Mouse (Mus musculus): ENCODE data around the gene Ppp1cc.

Ppp1cc gene

DNA sequence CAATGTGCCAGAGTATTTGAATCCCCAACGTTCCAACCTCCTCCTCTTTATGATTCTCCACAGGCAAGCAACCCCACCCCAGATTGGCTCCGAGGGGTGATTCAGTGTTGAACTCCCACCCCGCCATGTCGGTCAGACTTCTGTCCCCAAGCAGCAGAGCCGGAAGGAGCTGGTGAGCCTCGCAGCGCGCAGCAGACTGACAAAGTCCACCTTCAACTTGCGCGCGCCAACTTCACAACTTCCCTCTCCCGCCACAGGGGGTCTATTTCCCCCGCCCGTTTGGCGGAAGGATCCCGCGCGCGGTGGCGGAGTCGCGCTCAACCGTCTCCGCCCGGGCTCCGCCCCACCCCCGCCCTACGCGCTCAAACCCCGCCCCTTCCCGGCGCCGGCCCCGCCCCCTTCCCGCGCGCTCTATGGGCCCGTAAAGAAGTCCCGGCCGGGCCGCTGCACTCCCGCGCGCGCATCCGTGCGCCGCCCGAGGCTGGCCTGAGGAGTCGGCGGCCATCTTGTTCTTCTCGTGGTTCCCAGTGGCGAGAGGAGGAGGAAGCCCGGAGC lies at the start of gene Ppp1cc:
Gene Ppp1cc, plus strand, starts transcription at position 452 of the 555 bp plus-strand sequence.
- peak; percentile 90 to 91 for DNase-seq

DNA sequence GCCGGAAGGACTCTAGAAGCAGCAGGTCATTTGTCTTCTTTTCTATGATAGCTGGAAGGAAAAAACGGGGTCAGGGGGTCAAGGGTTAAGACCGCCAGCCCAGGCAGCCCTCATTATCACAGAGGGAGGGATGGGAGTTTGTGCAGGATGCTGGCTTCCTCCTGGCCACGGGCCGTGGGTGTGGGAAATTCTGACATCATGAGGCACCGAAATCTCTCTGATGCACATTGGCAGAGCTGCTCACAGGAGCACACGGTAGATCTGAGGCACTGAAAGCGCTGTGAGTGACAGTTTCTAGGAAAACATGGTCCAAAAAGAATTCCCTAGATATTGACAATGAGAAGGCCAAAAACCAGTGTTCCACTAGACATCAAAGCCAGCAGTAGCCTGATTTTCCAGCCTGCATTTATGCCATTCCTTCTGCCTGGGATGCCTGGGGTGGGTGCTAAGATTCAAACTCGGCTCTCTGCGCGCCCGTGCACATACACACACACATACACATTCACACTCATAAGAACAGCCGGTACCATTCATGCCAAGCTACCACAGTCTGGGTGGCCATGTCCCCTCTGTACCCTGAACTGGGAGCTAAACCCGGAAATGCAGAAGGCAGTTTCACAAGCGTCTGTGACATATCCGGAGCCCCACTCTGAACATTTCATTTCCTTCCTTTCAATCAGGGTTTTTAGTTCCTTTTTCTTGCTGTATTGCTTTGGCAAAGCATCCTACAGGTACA lies 48.6 kb upstream of the Ppp1cc start:
- no peak for DNase-seq

DNA sequence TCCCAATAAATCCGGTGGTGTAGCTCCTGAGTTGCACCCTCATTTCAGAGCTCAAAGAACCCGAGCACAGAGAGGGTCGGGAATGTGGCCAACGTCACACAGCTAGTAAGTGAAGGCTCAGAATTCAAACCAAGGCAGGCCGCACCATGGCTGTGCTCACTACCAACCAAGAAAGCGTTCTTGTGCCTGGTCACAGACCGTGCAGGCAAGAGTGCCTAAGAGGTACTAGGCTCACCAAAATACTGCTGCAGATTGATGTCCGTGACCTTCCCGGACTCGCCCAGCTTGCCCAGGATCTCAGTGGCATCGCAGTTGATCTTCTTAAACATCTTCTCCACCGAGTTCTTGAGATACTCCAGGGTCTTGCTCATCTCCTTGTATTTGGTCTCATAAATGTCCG lies 47.5 kb upstream of the Ppp1cc start:
- no peak for DNase-seq

DNA sequence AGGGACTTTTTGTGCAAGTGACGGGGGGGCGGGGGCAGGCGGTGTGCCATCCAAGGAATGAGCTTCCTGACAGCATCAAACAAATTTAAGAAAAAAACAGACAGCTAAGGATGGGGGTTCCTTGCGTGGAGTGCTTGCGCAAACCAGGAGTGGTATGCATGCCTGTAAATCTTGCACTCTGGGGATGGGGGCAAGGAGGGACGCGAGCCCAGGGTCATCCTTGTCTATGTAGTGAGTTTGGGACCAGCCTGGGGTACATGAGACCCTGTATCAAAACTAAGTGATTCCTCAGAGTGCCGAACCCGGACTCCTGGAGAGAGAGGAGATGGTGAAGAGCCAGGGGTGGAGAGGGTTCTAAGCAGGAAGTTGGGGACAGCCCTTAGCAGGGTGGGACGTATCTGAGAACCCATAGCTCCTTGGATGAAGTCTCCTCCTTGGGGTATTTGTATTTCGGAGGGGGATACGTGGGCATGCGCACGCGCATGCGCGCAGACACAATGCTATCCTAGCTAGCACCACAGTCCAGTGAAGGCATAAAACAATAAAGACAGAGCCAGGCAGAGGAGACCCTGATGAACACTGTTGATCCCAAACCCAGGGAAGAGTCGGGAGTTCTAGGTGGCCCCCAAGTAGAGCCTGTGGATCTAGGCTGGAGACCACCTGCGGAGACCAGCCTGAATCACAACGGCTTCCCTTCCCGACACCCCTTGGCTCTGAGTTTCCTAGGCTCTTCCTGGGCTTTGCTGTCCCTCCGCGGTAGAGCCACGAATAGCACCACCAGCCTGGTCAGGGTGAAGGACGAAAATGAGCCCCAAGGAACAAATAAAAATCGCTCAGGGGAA lies 46.8 kb upstream of the Ppp1cc start:
- DNase-seq = no peak

DNA sequence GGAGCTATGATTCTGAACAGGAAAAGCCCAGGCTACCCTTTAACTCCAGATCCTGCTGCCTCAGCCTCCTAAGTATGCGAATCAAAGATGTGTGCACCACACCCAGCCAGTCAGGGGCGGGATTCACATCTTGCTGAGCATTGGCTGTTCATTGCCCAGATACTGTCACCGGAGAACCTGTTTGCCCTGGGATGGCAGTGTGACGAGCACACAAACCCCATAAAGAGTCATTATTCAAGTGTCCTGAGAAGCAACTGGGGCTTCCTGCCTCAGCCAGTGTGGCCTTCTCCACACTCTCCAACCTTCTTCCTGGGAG lies 46.2 kb upstream of the Ppp1cc start:
- DNase-seq = no peak

DNA sequence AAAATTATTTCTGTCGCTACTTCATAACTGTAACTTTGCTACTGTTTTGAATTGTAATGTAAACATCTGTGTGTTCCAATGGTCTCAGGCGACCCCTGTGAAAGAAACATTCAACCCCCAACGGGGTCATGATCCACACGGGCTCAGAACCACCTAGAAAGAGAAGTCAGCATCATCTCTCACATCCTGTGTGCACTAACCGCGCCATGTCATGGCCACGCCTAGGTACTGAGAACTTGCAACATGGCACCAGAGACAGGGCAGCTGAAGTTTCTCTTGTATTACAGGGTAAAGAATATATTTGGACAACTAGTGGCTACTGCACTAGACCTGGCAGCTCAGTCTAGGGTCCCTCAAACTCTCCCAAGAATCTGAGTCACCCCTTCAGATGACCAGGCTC lies 44.6 kb upstream of the Ppp1cc start:
- DNase-seq = no peak

DNA sequence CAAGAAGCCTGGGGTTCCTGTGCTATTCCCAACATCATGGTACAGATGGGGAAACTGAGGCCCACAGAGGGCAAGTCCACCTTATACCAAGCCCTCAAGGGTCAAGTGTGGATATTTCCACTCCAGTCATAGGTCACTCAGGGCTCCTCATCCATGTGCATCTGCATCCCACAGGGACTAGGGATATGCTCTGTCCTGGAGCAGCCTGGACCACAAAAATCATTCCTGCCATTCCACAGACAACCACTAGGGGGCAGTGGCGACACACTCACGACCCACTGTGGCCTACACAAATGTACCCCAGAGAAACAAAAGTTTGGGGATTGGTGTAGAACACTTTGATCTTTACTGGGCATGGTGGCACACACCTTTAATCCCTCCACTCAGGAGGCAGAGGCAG lies 43.9 kb upstream of the Ppp1cc start:
- peak; percentile 65 to 67 for DNase-seq

DNA sequence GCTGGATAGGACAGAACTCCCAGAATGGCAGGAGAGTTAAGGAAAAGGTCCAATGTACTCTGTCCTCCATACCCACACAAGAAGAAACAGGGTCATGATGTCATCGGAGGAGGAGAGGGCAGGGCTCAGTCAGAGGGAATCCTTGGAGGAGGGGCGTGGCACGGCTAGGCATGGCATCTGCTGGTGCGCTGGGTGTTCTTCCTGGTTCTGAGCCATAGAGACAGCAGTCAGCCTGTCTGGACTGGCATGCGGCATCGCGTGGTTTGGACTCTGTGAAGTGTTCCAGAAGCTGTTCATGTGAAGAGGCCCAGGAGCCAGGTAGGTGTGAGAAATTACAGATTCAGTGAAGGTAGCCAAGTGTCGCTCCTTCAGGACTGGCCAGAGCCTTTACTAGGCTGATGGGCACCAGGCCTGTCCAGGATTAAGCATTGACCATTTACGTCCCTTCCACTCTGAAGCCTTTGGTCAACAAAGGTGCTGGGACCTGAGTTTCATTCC lies 42.8 kb upstream of the Ppp1cc start:
- DNase-seq = no peak

DNA sequence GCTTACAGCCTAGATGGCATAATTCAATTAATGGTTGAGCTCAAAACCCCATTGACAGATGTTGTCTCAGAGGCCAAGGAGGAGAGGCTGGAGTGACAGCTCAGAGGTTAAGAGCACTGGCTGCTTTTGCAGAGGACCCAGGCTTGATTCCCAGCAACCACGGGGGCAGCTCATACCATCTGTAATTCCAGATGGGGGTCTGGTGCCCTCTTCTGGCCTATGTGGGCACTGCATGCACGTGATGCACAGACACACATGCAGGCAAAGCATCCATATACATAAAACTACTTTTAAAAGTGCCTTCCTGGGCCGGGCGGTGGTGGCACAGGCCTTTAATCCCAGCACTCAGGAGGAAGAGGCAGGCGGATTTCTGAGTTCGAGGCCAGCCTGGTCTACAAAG lies 41.8 kb upstream of the Ppp1cc start:
- peak in 1 of 2 experiments; percentile 23 for DNase-seq

DNA sequence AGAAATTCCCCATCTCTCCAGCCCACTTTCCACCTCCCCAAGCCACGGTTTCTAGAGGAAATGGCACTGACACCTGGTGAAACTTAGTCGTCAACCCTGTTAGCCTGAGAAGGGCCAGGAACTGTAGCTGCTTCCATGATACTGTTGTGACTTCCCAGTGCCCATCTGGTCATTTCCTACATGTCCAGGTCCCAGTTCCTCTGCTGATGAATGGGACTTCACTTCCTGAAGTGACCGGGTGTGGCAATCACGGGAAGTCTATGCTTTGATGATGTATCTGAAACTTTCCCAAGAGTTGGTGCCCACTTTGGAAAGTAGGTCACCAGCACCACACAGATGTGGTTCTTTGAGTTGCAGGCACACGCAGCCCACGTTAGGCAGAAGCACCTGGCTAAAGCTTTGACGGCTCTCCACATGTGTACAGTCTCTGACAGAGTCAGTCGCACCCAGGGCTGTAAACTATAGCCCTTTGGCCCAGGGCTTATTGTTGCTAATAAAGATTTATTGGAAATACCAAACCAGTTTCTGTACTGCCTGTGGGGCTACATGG lies 32.8 kb upstream of the Ppp1cc start:
- DNase-seq = peak; percentile 54 to 62

DNA sequence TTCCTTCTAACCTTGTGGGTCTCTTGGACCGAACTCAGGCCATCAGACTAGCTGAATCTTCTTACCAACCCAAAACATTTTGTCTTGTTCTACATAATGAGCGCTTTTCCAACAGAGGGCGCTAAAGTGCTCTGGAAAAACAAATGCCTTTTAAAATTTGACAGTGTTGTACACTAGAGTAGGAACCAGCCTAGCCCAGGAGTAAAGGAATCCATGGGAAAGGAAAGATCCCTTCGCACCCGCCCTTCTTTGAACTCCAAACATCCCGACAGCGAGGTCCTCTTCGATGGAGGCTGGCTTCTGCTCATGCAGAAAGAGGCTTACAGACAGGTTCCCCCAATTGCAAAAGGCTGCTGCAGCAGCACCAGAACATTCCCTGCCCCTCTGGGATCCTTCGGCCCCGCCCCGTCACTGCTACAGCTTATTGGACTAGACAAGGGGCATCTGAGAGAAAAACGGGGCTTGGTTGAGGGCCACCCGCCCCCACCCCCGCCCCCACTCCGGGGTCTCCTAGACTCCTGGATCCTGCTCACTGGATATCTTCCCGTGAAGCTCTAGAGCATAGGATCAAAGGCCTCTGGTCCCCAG lies 28.9 kb upstream of the Ppp1cc start:
- DNase-seq = peak; percentile 40 to 55

DNA sequence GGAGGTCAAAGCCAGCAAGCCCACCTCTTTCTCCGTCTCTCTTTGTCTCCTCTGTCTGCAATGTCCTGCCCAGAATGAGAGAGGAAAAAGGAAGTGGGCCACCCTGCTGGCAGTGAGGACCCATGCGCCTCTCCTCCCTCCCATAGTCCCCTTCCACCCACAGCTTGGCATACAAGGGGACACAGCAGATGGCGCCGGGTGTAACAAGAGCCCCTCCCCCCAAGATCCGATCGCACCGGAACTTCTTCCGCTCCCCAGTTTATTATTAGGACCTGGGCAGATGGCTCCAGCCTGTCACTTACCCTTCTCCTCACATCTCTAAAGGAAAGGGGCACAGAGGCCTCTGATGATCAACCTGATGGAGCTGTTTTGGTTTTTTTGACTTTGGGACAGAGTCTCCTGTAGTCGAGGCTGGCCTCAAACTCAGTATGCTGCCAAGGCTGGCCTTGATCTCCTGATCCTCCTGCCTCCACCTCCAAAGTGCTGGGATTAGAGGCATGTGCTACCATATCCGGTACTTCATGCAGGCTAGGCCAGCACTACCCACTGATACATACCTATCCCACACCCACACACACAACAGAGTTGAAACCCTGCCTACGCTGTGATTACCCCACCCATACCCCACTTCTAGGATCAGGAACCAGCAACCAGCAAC lies 27.6 kb upstream of the Ppp1cc start:
- peak in 1 of 2 experiments; percentile 39 for DNase-seq

DNA sequence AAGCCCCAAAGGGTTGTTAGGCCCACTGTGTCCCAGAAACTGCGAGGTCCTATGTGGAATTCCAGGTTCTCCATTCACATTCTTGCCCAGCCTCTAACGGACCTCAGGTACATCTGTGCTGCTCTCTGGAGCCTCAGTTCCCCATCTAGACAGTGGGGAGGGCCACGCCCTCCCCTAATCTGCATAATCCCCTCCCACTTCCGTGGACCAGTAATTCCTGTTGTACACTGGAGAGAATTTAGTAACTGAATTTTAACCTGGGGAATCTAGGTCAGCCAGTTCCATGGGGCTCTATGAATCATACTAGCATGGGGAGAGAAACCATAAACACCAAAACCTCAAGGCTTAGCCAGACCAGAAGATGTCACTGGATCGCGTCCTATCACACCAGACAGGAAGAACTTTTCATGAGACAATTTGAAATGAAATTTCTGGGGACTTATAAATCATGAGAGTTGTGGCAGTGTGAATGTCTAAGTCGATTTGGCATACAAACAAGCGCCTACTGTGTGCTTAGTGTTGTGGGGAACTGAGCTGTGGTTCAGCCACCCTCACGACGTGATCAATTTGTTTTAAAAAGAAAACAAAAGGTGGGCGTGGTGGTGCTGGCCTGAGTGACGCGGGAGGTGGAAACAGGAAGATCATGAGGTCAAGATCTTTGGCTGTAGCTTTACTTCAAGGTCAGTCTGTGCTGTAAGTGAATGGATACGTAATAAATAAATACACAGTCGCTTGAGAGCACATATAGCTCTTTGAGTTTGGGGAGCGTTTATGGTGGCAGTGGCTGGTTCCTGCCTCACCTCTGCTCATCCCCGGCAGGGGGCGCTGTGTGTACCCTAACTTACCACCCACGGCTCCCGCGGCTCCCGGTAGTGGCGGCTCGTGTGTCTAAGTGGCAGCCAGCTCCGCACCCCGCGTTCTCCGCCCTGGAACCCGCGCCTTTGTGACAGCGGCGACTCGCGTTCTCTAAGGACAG lies 26.7 kb upstream of the Ppp1cc start:
- peak; percentile 92 to 95 for DNase-seq

DNA sequence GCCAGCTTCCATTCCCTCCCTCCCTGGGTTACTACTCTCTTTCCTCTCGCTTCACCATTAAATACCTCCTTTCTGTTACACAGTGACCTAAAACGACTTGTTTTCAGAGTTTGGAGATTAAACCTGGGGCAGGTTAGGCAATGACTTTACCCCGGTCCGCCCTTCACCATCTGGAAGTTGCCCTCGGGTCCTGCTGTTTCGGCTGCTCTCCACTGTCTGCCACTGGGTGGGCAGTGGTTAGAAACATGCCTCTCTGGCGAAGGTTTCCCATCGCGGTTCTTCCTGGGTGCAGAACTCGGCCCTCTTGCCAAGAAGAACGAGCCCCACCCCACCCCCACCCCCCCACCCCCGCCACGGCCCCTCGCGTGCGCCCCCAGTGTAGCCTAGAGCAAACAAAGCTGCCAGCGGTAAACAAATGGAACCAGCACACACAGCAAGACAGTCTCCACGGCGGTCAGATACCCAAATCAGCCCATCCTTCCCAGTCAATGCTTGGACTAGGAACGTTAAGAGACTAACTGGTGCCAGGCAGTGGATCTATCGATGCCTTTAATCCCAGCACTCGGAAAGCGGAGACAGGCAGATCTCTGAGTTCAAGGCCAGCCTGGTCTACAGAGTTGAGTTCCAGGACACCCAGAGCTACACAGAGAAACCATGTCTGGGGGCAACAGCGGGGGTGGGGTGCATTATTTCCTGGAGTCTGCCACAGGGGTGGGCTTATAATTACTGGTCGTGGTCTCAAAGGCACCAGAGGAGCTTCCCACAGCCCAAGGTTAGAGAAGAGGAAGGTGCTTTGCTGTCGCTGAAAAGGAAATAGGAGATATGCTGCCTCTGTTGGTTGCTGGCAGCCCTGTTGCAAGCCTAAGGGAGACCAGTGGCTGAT lies 25.7 kb upstream of the Ppp1cc start:
- peak in 1 of 2 experiments; percentile 40 for DNase-seq

DNA sequence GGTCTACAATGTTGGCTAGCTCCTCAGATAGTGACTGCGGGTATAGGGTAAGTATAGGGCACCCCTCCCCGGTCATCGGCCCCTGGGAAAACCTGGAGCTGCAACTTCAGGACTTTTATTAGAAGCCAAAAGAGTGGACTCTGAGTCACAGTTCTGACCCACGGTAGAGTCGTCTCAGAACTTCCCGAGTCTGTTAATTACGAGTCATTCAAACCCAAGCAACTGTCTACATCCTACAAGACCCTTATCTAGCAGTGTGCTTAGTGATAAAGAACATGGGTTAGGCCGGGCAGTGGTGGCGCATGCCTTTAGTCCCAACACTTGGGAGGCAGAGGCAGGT lies 25.1 kb upstream of the Ppp1cc start:
- no peak for DNase-seq

DNA sequence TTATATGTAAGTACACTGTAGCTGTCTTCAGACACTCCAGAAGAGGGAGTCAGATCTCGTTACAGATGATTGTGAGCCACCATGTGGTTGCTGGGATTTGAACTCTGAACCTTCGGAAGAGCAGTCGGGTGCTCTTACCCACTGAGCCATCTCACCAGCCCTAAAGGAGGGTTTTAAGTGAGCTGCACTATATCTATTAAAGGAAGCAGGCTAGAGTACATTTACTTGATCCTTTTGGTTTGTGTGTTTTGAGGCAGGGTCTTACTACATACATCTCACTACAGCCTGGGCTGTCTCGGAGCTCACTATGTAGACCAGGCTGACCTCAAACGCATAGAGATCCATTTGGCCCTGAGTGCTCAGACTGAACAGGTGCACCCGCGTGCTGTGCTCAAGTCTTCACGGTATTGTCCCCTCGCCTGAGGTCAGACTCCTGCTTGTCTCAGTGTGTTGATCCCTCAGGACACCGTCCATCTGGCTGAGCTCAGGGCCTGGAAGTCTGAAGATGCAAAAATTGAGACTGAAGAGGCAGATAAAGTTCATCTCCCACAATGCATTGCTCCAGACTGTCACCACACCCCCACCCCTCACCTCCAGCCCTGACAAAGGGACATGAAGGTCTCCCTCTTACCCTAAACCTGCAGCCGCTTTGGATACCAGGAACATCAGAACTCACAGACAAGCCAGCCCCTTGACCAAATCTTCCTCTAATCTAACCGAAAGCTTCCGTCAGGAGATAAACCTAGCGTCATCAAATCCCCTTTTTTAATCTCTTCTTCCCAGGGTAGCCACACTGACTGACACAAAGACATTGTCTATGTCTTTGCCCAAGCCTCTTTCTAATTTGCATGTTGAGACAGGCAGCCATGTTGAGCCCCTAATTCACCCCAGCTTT lies 23.4 kb upstream of the Ppp1cc start:
- no peak for DNase-seq

DNA sequence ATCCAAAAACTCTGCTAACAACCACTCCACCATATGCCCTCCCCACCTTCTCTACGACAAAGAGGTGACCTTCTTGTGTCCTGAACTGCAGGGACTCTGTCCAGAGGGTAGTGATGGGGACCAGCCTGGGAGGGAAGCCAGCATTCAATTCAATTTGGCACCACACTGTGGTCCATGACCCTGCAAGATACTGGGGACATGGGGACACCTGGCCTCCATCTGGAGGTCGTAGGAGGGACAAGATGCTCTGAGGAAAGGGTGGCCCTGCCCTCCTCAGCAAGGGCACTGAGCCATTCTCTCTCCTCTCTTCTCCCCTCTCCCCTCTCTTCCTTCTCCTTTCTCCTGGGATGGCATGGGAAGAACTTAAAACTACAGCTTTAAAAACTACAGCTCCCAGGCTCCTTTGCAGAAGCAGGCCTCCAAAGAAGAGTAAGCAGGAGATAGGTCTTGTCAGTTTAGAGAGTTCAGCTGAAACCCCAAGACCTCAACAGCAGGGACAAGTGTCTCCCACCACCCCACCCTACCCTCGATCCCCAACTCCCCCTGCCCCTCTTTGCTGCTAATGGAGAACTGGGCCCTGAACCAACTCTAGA lies 22.7 kb upstream of the Ppp1cc start:
- no peak for DNase-seq

DNA sequence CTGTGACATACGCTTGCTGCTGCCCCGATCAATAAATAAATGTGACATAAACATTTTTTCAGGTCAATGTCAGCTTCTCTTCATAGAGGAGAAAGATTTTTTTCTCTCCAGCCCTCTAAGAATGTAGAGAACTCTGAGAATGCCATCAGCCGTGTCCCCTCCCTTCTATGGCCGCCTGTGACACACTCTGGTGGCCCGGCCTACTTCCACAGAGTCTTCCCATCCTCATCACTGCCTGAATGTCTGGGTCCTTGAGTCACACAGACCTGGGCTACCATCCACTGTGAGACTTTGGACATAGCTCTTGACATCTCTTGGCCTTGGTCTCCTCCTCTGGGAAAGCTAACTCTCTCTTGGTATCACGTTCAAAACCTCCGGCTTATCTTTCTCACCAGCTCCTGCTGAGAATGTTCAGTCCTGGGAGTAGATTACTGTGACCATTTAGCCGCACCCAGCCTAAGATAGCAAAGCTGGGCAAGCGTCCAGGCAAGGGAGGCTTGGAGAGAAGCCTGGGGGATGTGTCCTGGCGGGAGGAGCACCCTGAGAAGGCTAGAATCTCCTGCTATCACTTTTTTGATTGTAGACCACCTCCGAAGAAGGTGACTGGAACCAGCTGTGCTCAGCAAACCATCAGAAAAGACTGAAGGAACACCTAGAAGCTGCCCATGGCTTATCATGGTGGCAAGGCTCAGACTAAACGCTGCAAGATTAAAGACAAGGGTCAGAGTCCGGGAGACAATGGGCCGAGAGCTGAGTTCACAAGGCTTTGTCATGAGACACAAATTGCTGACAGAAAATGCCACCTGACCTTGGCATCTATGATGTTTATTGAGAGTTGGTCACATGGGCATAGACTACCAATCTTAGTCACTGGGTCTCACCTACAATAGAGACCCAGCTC lies 21.3 kb upstream of the Ppp1cc start:
- DNase-seq = no peak
